Mouse (Mus musculus) frontal cortex, postnatal 14 days (tissue): ENCODE data around the gene Ak8.

Source experiments
- DNase-seq, 2 experiments: peaks; one replicate each; pipeline ENCODE4 v3.0.0; 2022; ENCODE audit warnings: low spot score in 2 of 2

Ak8 gene

GRCm38 (mm10) chr2:28796298-28796697, 96.3 kb downstream of the Ak8 start:
- no peak for DNase-seq

GRCm38 (mm10) chr2:28797490-28798106, 97.6 kb downstream of the Ak8 start:
- DNase-seq = no peak

- DNase-seq = no peak
Observed at GRCm38 (mm10) chr2:28798390-28798789, 98.4 kb downstream of the Ak8 start.

- no peak for DNase-seq
Observed at GRCm38 (mm10) chr2:28799575-28799974, 99.6 kb downstream of the Ak8 start.

- DNase-seq = no peak
Observed at GRCm38 (mm10) chr2:28803406-28803805, 103.4 kb downstream of the Ak8 start.

- no peak for DNase-seq
Observed at GRCm38 (mm10) chr2:28808841-28809240, 108.9 kb downstream of the Ak8 start.

GRCm38 (mm10) chr2:28810260-28811013, 110.5 kb downstream of the Ak8 start:
- DNase-seq = no peak

- DNase-seq = no peak
Observed at GRCm38 (mm10) chr2:28818866-28819265, 118.9 kb downstream of the Ak8 start.

GRCm38 (mm10) chr2:28829265-28829664, 129.3 kb downstream of the Ak8 start:
- DNase-seq = no peak

GRCm38 (mm10) chr2:28836181-28836940, 136.4 kb downstream of the Ak8 start:
- no peak for DNase-seq

- peak in 1 of 2 experiments; percentile 6 for DNase-seq
Observed at GRCm38 (mm10) chr2:28839501-28840221, 139.7 kb downstream of the Ak8 start.

GRCm38 (mm10) chr2:28840222-28840951, 140.4 kb downstream of the Ak8 start, which contains the start of the genes Gtf3c4 and Ddx31:
Gene Gtf3c4 (minus strand): TSS chr2:28840360.
Gene Ddx31 (plus strand): TSS chr2:28840406.
- peak; percentile 87 to 93 for DNase-seq

- DNase-seq = no peak
Observed at GRCm38 (mm10) chr2:28842042-28842441, 142.1 kb downstream of the Ak8 start.

- no peak for DNase-seq
Observed at GRCm38 (mm10) chr2:28848879-28849278, 148.9 kb downstream of the Ak8 start.

- no peak for DNase-seq
Observed at GRCm38 (mm10) chr2:28852594-28852993, 152.6 kb downstream of the Ak8 start.

- DNase-seq = no peak
Observed at GRCm38 (mm10) chr2:28855773-28856172, 155.8 kb downstream of the Ak8 start.

GRCm38 (mm10) chr2:28859303-28859702, 159.3 kb downstream of the Ak8 start:
- no peak for DNase-seq

- no peak for DNase-seq
Observed at GRCm38 (mm10) chr2:28860678-28861423, 160.9 kb downstream of the Ak8 start.
